Mouse (Mus musculus) MEL (cell line): Measurements from ENCODE around the gene Acyp1. TPM values are rescaled to one million over a fixed set of nuclear protein-coding genes. Genes with fewer than 3 reads are reported as not detected.

ENCODE experiments used
- DNase-seq: peaks from one replicate; pipeline ENCODE4 v3.0.0; 2011; ENCODE audit warnings: low read depth, low spot score
- H3K27ac ChIP-seq: 2 replicates; pipeline ENCODE4 v1.5.1; 2012; ENCODE audit warnings: low read depth, mild to moderate bottlenecking, control low read depth, low read length, moderate library complexity; ENCODE audit not compliant: control insufficient read depth
- H3K27me3 ChIP-seq, 2 experiments: fragments of 150-350 bp in 1 of 2; sonication (generic) in 1 of 2; 2 replicates each; pipeline ENCODE4 v1.6.1; 2012; ENCODE audit warnings: low read length in 2 of 2, mild to moderate bottlenecking in 2 of 2, improper control_type of control experiment in 1 of 2, moderate library complexity in 1 of 2; ENCODE audit not compliant: insufficient read depth in 2 of 2, control insufficient read depth in 1 of 2
- H3K36me3 ChIP-seq, 2 experiments: 2 replicates each; pipeline ENCODE4 v1.6.1; 2012 to 2014; ENCODE audit warnings: low read length in 2 of 2, improper control_type of control experiment in 1 of 2, inconsistent platforms in 1 of 2, mild to moderate bottlenecking in 1 of 2; ENCODE audit not compliant: insufficient read depth in 2 of 2, control insufficient read depth in 1 of 2
- H3K4me1 ChIP-seq, 2 experiments: fragments of 150-350 bp in 1 of 2; sonication (generic) in 1 of 2; 2 replicates each; pipeline ENCODE4 v1.6.1; 2012; ENCODE audit warnings: low read length in 2 of 2, improper control_type of control experiment in 1 of 2, mild to moderate bottlenecking in 1 of 2; ENCODE audit not compliant: insufficient read depth in 2 of 2, control insufficient read depth in 1 of 2
- H3K4me3 ChIP-seq, 2 experiments: fragments of 150-350 bp in 1 of 2; sonication (generic) in 1 of 2; 2 replicates each; pipeline ENCODE4 v1.5.1; 2012; ENCODE audit warnings: low read depth in 2 of 2, low read length in 2 of 2, mild to moderate bottlenecking in 2 of 2, moderate library complexity in 2 of 2, control low read depth in 1 of 2, improper control_type of control experiment in 1 of 2; ENCODE audit not compliant: control insufficient read depth in 1 of 2, insufficient read depth in 1 of 2
- H3K79me2 ChIP-seq: 2 replicates; pipeline ENCODE4 v1.6.1; 2012; ENCODE audit warnings: mild to moderate bottlenecking, low read length, moderate library complexity; ENCODE audit not compliant: control insufficient read depth, poor library complexity, insufficient read depth
- H3K9ac ChIP-seq: 2 replicates; pipeline ENCODE4 v1.6.1; 2012; ENCODE audit warnings: low read depth, mild to moderate bottlenecking, control low read depth, low read length, moderate library complexity; ENCODE audit not compliant: control insufficient read depth, poor library complexity, severe bottlenecking
- H3K9me3 ChIP-seq: fragments of 150-350 bp; sonication (generic); replicated peaks from 2 replicates; pipeline ENCODE4 v1.6.1; 2012; ENCODE audit warnings: mild to moderate bottlenecking, low read length, improper control_type of control experiment, moderate library complexity; ENCODE audit not compliant: insufficient read depth
- CTCF ChIP-seq, 3 experiments: IDR thresholded peaks in 2 of 3; conservative IDR thresholded peaks in 1 of 3; 2 replicates each; pipeline ENCODE4 v1.5.1; 2011 to 2012; ENCODE audit warnings: low read length in 3 of 3, low read depth in 2 of 3, mild to moderate bottlenecking in 2 of 3, improper control_type of control experiment in 1 of 3, inconsistent platforms in 1 of 3, mixed read lengths in 1 of 3, moderate library complexity in 1 of 3; ENCODE audit not compliant: control insufficient read depth in 1 of 3, insufficient read depth in 1 of 3, poor library complexity in 1 of 3, severe bottlenecking in 1 of 3
- E2F4 ChIP-seq: IDR thresholded peaks from 2 replicates; pipeline ENCODE4 v1.6.1; 2011; ENCODE audit warnings: low read depth, low read length, improper control_type of control experiment, borderline replicate concordance
- ELF1 ChIP-seq: IDR thresholded peaks from 2 replicates; pipeline ENCODE4 v1.6.1; 2014; ENCODE audit warnings: low read depth, mild to moderate bottlenecking, inconsistent platforms, low read length, improper control_type of control experiment, moderate library complexity
- EP300 ChIP-seq, 2 experiments: IDR thresholded peaks; 2 replicates each; pipeline ENCODE4 v1.6.1; 2011; ENCODE audit warnings: improper control_type of control experiment in 2 of 2, low read length in 2 of 2, low read depth in 1 of 2, mild to moderate bottlenecking in 1 of 2
- KAT2A ChIP-seq: conservative IDR thresholded peaks from 2 replicates; pipeline ENCODE4 v1.6.1; 2012; ENCODE audit warnings: low read depth, low read length, improper control_type of control experiment, inconsistent platforms
- MAFK ChIP-seq: IDR thresholded peaks from 2 replicates; pipeline ENCODE4 v1.6.1; 2011; ENCODE audit warnings: low read depth, mild to moderate bottlenecking, low read length, improper control_type of control experiment, borderline replicate concordance
- MAZ ChIP-seq: IDR thresholded peaks from 2 replicates; pipeline ENCODE4 v1.6.1; 2012; ENCODE audit warnings: low read depth, mild to moderate bottlenecking, inconsistent platforms, low read length, improper control_type of control experiment
- MEF2A ChIP-seq: IDR thresholded peaks from 2 replicates; pipeline ENCODE4 v1.6.1; 2014; ENCODE audit warnings: low read depth, mild to moderate bottlenecking, inconsistent platforms, low read length, improper control_type of control experiment; ENCODE audit not compliant: poor library complexity, insufficient replicate concordance, severe bottlenecking; ENCODE audit errors: extremely low read depth
- MXI1 ChIP-seq: IDR thresholded peaks from 2 replicates; pipeline ENCODE4 v1.6.1; 2011; ENCODE audit warnings: mild to moderate bottlenecking, low read depth, low read length, improper control_type of control experiment
- MYC ChIP-seq: IDR thresholded peaks from 2 replicates; pipeline ENCODE4 v1.6.1; 2011; ENCODE audit warnings: low read depth, mild to moderate bottlenecking, low read length, improper control_type of control experiment, moderate library complexity
- POLR2A ChIP-seq, 2 experiments: IDR thresholded peaks; 2 replicates each; pipeline ENCODE4 v1.6.1; 2011 to 2012; ENCODE audit warnings: low read length in 2 of 2, mild to moderate bottlenecking in 2 of 2, control low read depth in 1 of 2, improper control_type of control experiment in 1 of 2, low read depth in 1 of 2, moderate library complexity in 1 of 2; ENCODE audit not compliant: control insufficient read depth in 1 of 2, insufficient read depth in 1 of 2, poor library complexity in 1 of 2
- RAD21 ChIP-seq: IDR thresholded peaks from 2 replicates; pipeline ENCODE4 v1.6.1; 2011; ENCODE audit warnings: mild to moderate bottlenecking, low read depth, low read length, improper control_type of control experiment
- SIN3A ChIP-seq: IDR thresholded peaks from 2 replicates; pipeline ENCODE4 v1.6.1; 2012; ENCODE audit warnings: low read length, improper control_type of control experiment, inconsistent platforms
- SMC3 ChIP-seq: IDR thresholded peaks from 2 replicates; pipeline ENCODE4 v1.6.1; 2011; ENCODE audit warnings: low read depth, low read length, improper control_type of control experiment
- TAL1 ChIP-seq: IDR thresholded peaks from 2 replicates; pipeline ENCODE4 v1.6.1; 2012; ENCODE audit warnings: mild to moderate bottlenecking, inconsistent platforms, low read length, moderate library complexity, mixed read lengths
- TBP ChIP-seq: IDR thresholded peaks from 2 replicates; pipeline ENCODE4 v1.8.0; 2011; ENCODE audit warnings: low read depth, low read length, improper control_type of control experiment
- UBTF ChIP-seq: IDR thresholded peaks from 2 replicates; pipeline ENCODE4 v1.6.1; 2012; ENCODE audit warnings: low read depth, mild to moderate bottlenecking, inconsistent platforms, low read length, improper control_type of control experiment, moderate library complexity, borderline replicate concordance; ENCODE audit not compliant: insufficient read depth
- USF1 ChIP-seq: IDR thresholded peaks from 2 replicates; pipeline ENCODE4 v1.6.1; 2014; ENCODE audit warnings: low read depth, mild to moderate bottlenecking, inconsistent platforms, low read length, improper control_type of control experiment, moderate library complexity
- USF2 ChIP-seq, 2 experiments: IDR thresholded peaks; 2 replicates each; pipeline ENCODE4 v1.6.1; 2011 to 2012; ENCODE audit warnings: improper control_type of control experiment in 2 of 2, low read length in 2 of 2, borderline replicate concordance in 1 of 2, inconsistent platforms in 1 of 2, low read depth in 1 of 2, mild to moderate bottlenecking in 1 of 2; ENCODE audit not compliant: insufficient read depth in 1 of 2
- ZC3H11A ChIP-seq: IDR thresholded peaks from 2 replicates; pipeline ENCODE4 v1.6.1; 2012; ENCODE audit warnings: low read depth, mild to moderate bottlenecking, inconsistent platforms, low read length, improper control_type of control experiment
- polyA plus RNA-seq, 2 experiments: library from polyadenylated mRNA; stranded (reverse) in 1 of 2; unstranded in 1 of 2; fragments of >175 nt in 1 of 2; fragments of >200 nt in 1 of 2; gene quantifications; 2 replicates each; pipeline versions ENCODE4 v1.2.1 to v1.2.4; 2012; ENCODE audit warnings: low replicate concordance in 2 of 2, low read depth in 1 of 2; ENCODE audit not compliant: insufficient read length in 2 of 2, insufficient read depth in 1 of 2, missing spikeins in 1 of 2
- total RNA-seq: library from RNA; depleted of rRNA; stranded (reverse); fragments of 300-350 nt; gene quantifications from 2 replicates; pipeline ENCODE4 v1.2.3, GENCODE M21; 2012

Acyp1 gene
- total and polyA plus RNA-seq, 3 experiments, result 47.4 to 54.5 TPM; not detected in 1

DNA sequence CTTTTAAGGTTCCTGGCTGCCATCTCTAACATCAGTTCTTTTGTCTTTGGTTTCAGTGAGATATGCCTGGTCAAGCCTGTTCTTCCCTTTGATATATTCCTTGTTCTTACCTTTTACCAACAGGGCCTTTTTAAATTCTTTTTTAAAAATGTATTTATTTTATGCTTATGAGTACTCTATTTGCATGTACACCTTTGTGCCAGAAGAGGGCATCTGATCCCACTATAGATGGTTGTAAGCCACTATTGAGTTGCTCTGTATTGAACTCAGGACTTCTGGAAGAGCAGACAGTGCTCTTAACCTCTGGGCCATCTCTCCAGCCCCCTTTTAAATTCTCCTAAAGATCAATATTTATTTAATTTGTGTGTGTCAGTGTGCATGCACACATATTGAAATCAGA, 4.7 kb upstream of the Acyp1 start:
- Histone ChIP-seq H3K27me3 (no peaks in the 10 kb centered on the region; a peak in 1 of 4 replicates), H3K4me1 (peaks cover 3 to 8% of the 10 kb centered on the region in 2 experiments), H3K27ac (no peak overlapping the region), H3K79me2 (no peaks in the 10 kb centered on the region), H3K4me3 (no peak overlapping the region), H3K36me3 (peaks cover 0 to 6% of the 10 kb centered on the region in 2 experiments; a peak in 2 of 4 replicates), H3K9ac (no peak overlapping the region)
- peak; percentile 41 for DNase-seq
- TF ChIP-seq RAD21 (peak; percentile 45), MEF2A (no peak), SMC3 (peak; percentile 58), USF2 (IDR thresholded peaks at IDR 0.05; ENCODE audit: borderline replicate concordance in 1 of 2, insufficient read depth in 1 of 2, low read depth in 1 of 2, low read length in 2 of 2) (no peak), SIN3A (no peak), ZC3H11A (peak; percentile 33; the same call in 1 of the 2 replicates), KAT2A (no peak), USF1 (no peak), MAZ (no peak), CTCF (IDR thresholded peaks at IDR 0.05 in 2 of 3, conservative IDR thresholded peaks at IDR 0.05 in 1 of 3; ENCODE audit: control insufficient read depth in 1 of 3, insufficient read depth in 1 of 3, low read depth in 2 of 3, low read length in 3 of 3, poor library complexity in 1 of 3, severe bottlenecking in 1 of 3) (peak in 2 of 3 experiments; percentile 29 to 50; a peak in 3 of 6 replicates), UBTF (no peak)
- TF ChIP-seq, all 39 proteins: peak for 4
- H3K9me3 ChIP-seq, result no peaks in the 10 kb centered on the region

- TF ChIP-seq ELF1, result no peak
- TF ChIP-seq EP300 (IDR thresholded peaks at IDR 0.05; ENCODE audit: low read depth in 1 of 2, low read length in 2 of 2), result peak in 1 of 2 experiments; percentile 33; a peak in 2 of 4 replicates
- H3K4me1 ChIP-seq, result peaks cover 3 to 8% of the 10 kb centered on the region in 2 experiments
- H3K9me3 ChIP-seq, result no peaks in the 10 kb centered on the region
- H3K27ac ChIP-seq, result no peak overlapping the region
- H3K9ac ChIP-seq, result no peak overlapping the region
- H3K4me3 ChIP-seq, result no peak overlapping the region
- no peaks in the 10 kb centered on the region for H3K79me2 ChIP-seq
- no peak for DNase-seq
- H3K27me3 ChIP-seq, result no peaks in the 10 kb centered on the region; a peak in 1 of 4 replicates
- H3K36me3 ChIP-seq, result peaks cover 0 to 9% of the 10 kb centered on the region in 2 experiments; a peak in 2 of 4 replicates
These were observed 4.0 kb upstream of the Acyp1 start for GRCm38 (mm10) chr12:85292288-85292687.

DNA sequence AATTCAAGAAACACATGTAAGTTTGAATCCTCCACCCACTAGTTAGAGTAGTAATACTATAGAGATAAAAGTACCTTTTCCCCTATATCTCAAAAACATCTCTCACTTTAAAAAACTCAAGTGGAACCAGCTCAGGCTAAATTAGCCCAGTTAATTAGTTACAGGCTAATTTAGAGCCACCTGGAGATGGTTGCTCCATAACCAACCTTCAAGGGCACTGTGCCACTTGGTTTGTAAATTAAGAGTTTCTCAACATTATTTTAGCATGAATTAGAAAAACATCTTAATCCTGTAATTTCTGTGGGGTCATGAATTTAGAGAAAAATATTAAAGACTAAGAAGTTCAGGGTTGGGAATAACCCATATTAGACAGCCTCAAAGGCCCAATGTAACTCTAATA, 3.3 kb upstream of the Acyp1 start:
- DNase-seq, result no peak

More for the DNA sequence above, 3.3 kb upstream of the Acyp1 start:
- H3K9me3 ChIP-seq, result no peaks in the 10 kb centered on the region
- H3K4me3 ChIP-seq, result no peak overlapping the region
- peaks cover 5 to 8% of the 10 kb centered on the region in 2 experiments for H3K4me1 ChIP-seq
- TF ChIP-seq MXI1 (no peak), CTCF (IDR thresholded peaks at IDR 0.05 in 2 of 3, conservative IDR thresholded peaks at IDR 0.05 in 1 of 3; ENCODE audit: control insufficient read depth in 1 of 3, insufficient read depth in 1 of 3, low read depth in 2 of 3, low read length in 3 of 3, poor library complexity in 1 of 3, severe bottlenecking in 1 of 3) (no peak), MYC (no peak), KAT2A (no peak), TBP (no peak), MAFK (no peak), E2F4 (no peak), EP300 (IDR thresholded peaks at IDR 0.05; ENCODE audit: low read depth in 1 of 2, low read length in 2 of 2) (no peak), POLR2A (IDR thresholded peaks at IDR 0.05; ENCODE audit: control insufficient read depth in 1 of 2, insufficient read depth in 1 of 2, low read depth in 1 of 2, low read length in 2 of 2, poor library complexity in 1 of 2) (no peak), RAD21 (no peak), TAL1 (no peak), SIN3A (no peak)
- H3K79me2 ChIP-seq, result no peaks in the 10 kb centered on the region
- H3K9ac ChIP-seq, result no peak overlapping the region
- no peak overlapping the region for H3K27ac ChIP-seq
- peaks cover 0 to 9% of the 10 kb centered on the region in 2 experiments; a peak in 2 of 4 replicates for H3K36me3 ChIP-seq
- no peaks in the 10 kb centered on the region; a peak in 1 of 4 replicates for H3K27me3 ChIP-seq
